Mouse (Mus musculus): ENCODE results near the gene Klk1b1.

The Klk1b1 gene

DNA sequence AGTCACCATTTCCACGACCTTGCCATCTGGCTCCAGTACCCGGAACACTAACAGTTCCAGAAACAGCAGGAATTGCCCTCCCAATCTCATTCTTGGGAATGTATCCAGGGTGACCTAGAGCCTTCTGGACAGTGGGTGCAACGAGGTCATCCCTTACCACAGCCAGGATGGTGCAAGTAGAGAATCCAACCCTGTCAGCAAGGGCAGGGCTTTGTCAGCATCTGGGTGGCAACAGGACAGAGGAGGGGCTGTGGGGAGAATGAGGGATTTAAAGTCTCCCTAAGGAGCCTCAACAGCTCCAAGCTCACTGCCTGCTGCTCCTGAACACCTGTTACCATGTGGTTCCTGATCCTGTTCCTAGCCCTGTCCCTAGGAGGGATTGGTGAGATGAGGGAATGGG, at the start of gene Klk1b1:
Klk1b1 (plus strand) TSS at position 301 of the 400 bp plus-strand sequence.
- WGBS = 65% methylated on average over 3 of the region's 3 CpGs

DNA sequence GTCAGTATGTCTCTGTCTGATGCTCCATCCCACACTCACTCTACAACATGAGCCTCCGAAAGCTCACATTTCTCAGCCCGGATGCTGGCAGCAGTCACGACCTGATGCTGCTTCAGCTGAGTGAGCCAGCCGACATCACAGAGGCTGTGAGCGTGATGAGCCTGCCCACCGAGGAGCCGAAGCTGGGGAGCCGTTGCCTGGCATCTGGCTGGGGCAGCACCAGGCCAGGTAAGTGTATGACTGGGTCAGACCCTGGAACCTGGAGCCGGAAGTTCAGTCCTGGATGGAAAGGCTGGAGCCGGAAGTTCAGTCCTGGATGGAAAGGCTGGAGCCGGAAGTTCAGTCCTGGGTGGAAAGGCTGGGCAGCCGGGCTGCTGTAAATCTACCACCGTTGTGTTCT, 48.1 kb upstream of the Klk1b1 start:
- WGBS = 80% methylated on average over 13 of the region's 13 CpGs

DNA sequence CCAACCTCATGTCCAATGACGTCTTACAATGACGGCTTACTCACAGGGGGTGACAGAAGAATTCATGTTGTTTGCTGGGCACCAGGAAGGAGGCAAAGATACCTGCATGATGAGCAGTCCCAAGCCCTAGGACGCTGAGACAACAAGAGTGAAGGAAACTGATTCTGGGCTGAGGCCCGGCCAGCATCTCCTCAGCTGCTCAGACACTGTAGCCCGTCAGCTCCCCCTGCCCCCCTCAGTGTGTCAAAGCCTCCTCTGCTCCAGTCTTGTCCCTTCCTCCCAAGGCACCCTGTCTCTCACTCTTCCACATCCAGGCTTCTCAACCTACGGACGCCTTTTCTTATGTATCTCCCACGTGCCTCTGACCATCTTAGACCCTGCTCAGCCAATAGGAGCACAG, 47.7 kb upstream of the Klk1b1 start:
- 65% methylated on average over 8 of the region's 8 CpGs for WGBS

DNA sequence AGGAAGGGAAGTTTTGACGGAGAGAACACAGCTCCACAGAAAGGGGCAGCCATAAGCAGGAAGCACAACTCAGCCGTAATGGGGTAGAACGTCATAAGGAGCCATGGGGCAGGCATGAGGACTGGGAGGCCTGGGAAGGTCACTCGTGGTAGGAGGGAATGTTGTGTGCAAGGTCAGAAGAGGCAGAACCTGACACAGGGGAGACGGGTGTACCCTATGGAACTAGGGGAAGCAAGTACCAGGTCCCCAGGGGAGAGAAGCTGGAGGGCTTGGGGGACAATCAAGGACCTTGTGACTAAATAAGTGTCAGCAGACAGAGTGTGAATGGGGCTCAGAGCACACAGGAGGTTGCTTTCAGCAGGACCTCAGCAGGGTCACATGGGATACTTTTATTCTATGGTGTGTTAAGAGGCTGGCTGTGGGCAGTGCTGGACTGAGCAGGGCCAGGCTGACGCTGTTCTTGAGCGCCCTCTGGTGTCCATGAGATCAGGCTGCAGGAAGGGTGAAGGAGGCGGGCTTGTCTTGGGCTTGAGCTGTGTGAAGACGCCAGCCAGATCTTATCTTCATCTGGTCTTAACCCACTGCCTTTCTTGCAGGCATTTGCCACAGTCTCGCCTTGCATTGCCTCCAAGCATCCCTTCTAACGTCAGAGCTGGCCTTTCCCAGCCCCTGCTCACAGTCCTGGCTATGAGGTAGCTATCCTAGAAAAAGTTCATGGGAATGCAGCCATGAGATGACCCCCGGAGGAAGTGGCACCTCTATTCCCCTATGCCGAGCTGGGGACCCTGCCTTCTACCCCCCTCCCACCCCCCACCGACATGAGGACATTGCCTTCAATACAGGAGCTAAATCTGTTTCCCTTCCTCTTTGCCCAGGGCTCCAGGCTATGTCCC, 46.7 kb upstream of the Klk1b1 start:
- WGBS = 29% methylated on average over 14 of the region's 14 CpGs

DNA sequence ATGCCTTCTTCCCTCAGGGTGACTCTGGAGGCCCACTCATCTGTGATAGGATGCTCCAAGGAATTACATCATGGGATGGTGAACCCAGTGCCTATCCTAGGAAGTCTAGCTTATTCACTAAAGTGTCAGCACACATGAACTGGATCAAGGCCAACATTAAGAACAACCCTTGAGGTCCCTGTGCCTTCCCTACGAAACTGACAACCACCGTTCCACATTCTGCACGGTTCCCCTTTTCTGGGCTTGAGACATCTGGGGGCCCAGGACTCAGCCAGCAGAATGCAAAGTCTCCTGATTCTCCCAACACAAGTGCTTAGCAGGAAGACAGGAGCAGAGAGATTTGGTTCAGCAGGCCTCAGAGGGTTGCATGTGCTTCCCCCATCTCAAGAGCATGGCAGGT, 46.0 kb upstream of the Klk1b1 start:
- WGBS = 85% methylated on average over 3 of the region's 3 CpGs

DNA sequence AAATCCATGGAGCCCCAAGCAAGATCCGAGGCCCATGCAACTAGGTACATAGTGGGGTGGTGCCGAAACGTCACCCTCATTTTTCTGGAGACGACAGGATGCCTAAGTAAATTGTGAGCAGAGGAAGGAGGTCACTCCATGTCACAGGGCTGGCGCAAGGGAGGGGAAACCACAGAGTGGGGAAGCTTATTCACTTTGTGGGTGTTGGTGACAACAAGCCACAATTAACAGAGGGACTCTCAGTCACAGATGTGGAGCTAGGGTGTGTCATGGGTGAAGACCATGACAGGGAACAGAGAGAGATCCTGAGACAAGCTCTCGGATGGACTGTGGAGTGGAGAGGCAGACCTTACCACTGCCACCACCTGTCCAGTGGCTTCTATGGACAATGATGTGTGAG, 45.5 kb upstream of the Klk1b1 start:
- 84% methylated on average over 6 of the region's 6 CpGs for WGBS

DNA sequence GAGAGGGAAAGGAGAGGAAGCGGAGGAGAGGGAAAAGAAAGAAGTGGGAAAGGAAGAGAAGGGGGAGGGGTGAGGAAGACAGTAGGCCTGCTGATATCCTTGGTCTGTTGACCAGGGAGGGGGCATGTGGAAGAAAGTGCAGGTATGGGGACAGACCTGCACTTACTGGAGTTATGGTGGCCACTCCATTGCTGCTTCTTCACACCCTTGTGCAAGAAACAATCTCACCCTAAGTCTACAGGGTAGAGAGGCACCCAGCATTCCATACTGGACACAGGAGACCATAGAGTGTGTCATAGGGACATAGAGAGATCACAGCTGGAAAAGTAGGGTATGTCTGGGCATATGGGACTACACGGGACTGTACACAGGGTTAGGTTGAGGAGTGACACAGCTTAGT, 44.6 kb upstream of the Klk1b1 start:
- 88% methylated on average over 2 of the region's 2 CpGs for WGBS

DNA sequence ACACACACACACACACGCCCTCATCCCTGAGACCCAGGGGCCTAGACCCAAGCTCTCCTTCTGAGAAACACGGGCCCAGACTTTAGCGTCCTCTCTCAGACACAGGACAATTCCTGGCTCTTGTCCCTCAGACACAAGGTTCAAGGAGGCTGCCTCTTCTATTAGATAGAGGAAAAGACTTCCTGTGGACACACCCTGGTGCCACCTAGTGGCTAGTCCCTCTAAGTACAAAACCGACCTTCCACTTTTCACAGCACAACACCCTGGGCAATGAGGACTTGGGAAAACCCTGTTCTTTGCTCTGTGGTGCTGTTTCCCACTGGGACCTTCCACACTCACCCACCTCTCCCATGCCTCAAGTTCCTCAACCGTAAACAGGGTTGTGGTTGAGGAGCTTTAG, 40.6 kb upstream of the Klk1b1 start:
- WGBS = 79% methylated on average over 5 of the region's 5 CpGs

DNA sequence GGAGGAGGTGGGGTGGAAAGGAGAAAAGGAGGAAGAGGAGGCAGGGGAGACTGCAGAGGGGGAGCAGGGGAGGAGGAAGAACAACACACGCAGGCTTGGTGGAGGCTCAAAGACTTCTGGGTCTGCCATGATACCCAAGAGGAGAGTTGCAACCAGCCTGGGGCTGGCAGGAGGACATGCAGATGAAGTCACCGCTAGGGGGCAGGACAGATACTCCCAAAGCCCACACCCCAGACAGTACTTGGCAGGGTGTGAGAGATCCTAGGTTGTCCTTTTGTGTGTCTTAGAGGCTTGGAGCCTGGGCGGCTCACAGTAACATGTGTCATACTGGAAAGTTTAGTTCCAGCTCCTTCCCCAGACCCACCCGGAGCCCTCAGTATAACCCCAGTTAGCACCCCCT, 38.0 kb upstream of the Klk1b1 start:
- WGBS = 46% methylated on average over 4 of the region's 4 CpGs

DNA sequence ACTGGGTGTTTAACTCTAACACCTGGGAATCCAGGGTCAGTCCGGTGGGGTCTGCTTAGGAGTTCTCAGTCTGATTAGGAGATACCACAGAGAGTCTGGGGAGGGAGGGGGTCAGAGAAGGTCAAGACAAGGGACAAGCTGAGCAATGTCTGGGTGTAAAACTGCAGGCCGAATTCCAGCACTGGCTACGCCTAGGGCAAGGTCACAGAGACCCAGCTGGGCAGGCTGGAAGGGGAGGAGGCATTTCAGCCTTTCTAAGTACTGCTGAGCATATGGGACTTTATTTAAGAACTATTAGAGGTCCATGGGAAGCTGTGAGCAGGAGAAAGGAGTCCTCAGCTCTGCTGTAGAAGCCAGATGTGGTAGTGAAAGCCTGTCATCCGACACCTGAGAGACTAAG, 34.2 kb upstream of the Klk1b1 start:
- WGBS = 72% methylated on average over 4 of the region's 4 CpGs

DNA sequence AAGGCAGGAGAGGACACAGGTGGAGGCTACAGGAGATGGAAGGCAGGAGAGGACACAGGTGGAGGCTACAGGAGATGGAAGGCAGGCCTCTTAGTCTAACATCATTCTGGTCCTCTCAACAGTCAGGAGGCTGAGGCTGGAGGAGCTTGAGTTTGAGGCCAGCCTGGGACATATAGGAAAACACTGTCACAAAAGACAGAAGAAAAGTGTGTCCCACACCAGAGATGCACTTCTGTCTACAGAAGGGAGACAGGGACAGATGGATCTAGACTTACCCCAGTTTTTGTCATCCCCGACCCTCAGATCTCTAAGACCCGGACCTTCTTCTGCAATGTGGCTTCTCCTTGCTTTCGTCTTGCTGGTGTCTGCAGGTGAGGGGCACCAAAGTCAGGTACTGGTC, 33.1 kb upstream of the Klk1b1 start, which contains the start of gene Klk15:
Klk15 (plus strand) TSS at position 301 of the 400 bp plus-strand sequence.
- 95% methylated on average over 3 of the region's 3 CpGs for WGBS

DNA sequence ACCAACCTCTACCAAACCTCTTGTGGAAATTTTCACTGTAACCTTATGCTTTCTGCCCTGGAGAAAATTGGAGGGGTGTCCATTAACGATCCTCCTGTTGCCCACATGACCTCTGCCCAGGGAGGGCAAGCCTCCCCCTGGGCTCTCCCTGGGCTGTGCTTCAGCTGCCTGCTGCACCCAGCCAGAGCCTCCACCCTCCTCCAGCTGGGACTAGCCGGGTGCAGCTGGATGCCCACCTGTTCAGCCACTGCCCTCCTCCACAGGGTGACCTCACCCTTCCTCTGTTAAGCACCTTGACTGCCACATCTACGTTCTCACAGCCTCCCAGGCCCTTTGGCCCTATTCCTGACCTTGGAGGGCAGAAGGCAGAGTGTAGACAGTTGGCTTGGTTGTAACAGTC, 31.8 kb upstream of the Klk1b1 start:
- 72% methylated on average over 3 of the region's 3 CpGs for WGBS

DNA sequence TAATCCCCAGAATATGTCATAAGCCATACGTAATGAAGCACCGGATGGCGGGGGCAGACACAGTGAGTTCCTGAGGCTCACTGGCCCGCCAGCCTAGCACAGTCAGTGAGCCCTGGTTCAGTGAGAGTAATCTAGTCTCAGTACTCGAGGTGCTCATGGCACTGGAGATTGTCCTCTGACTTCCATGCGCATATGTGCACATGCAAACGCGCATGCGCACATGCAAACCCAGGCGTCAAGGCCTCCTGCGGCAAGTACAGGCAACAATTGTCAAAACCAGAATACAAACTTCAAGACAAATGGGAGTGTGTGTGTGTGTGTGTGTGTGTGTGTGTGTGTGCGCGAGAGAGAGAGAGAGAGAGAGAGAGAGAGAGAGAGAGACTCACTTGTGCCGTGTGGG, 30.0 kb upstream of the Klk1b1 start:
- 88% methylated on average over 14 of the region's 14 CpGs for WGBS

DNA sequence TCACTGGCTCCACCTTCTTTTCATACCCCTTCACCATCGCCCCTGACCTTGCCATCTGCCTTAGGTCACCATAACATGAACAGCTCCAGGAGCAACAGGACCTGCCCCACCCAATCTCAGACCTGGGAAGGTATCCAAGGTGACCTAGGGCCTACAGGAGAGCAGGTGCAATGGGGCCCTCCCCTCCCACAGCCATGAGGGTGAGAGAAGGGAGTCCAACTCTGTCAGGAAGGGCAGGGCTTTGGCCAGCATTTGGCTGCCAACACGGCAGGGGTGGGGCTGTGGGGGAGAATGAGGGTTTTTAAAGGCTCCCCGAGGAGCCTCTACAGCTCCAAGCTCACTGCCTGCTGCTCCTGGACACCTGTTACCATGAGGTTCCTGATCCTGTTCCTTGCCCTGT, 24.3 kb upstream of the Klk1b1 start:
- WGBS = 69% methylated on average over 3 of the region's 3 CpGs

DNA sequence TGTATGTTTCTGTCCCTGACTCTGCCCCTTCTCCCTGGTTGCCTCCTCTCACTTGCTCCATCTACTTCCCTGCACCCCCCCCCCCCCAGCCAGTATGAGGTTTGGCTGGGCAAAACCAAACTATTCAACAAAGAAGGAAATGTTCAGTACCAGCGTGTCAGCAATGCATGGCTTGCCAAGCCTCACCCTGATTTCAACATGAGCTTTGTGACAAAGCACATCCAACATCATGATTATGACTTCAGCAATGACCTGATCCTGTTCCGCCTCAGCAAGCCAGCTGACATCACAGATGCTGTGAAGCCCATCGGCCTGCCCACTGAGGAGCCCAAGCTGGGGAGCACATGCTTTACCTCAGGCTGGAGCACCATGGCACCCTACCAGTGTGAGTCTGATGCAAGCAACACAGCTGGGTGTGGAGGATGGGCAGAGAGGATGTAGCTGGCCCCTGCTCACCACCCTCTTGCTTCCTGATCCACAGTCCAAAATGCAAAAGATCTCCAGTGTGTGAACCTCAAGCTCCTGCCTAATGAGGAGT, 21.8 kb upstream of the Klk1b1 start:
- WGBS = 79% methylated on average over 3 of the region's 3 CpGs

DNA sequence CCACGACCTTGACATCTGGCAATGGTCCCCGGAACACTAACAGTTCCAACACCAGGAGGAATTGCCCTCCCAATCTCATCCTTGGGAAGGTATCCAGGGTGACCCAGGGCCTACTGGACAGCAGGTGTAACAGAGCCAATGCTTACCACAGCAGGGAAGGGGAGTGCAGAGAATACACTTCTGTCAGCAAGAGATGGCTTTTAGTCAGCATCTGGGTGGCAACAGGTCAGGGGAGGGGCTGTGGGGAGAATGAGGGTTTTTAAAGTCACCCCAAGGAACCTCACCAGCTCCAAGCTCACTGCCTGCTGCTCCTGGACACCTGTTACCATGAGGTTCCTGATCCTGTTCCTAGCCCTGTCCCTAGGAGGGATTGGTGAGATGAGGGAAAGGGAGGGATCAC, 16.2 kb upstream of the Klk1b1 start, which contains the start of gene Klk1b8:
Klk1b8 (plus strand) TSS at position 301 of the 400 bp plus-strand sequence.
- 81% methylated on average over 2 of the region's 2 CpGs for whole genome bisulfite sequencing

DNA sequence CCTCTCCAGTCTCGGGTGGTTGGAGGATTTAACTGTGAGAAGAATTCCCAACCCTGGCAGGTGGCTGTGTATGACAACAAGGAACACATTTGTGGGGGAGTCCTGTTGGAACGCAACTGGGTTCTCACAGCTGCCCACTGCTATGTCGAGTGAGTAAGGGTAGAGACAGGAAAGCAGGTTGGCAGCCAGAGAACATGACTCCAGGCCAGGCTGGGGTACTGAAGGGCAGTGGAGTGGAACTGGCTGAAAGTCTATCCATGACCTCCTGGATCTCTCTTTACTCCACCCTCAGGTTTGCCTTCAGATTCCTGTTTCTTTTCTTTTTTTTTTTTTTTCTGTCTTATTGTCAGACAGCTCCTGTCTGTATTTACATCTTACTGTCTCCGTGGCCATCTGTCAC, 13.8 kb upstream of the Klk1b1 start:
- 51% methylated on average over 4 of the region's 4 CpGs for WGBS

DNA sequence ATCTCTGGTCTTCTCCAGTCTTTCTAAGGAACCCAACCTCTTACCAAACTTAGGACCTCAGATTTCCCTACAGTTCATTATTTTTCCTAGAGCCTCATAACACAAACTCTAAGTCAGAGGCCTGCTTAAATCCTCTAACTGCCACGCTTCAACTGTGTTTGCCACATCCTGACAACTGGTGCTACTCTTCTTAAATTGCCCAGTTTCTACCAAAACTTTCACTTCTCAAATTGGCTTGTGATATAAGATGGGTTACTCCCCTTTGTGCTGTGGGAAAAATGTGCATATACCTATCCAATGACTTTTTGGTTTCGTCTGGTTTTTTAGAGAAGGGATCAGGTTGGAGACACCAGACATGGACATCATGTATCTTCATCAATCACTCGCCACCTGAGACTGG, 507 bp downstream of the Klk1b1 start:
- WGBS = 85% methylated on average over 3 of the region's 3 CpGs

DNA sequence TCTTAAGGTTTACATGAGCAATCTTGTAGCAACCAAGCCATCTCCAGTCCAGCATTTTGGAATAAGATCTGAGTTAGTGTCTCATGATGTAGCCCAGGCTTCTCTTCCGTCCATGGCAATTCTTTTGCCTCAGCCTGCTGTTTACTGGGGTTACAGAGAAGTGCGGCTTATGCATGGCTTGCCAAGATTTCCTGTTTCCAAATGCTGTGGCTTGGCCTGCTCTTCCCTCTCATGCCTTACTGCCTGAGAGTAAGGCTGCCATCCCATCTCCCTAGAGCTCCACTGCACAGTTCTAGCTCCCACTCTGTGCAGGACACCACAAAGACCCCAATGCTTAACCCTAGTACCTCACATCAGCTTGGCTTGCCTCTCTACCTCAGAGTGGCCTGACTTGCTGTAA, 1.1 kb downstream of the Klk1b1 start:
- WGBS = 83% methylated on average over 2 of the region's 2 CpGs

DNA sequence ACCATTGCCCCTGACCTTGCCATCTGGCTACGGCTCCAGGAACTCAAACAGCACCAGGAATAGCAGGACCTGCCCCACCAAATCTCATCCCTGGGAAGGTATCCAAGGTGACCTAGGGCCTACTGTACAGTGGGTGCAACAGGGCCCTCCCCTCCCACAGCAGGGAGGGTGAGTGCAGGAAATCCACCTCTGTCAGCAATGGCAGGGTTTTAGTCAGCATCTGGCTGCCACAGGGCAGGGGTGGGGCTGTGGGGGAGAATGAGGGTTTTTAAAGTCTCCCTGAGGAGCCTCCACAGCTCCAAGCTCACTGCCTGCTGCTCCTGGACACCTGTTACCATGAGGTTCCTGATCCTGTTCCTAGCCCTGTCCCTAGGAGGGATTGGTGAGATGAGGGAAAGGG, 9.2 kb downstream of the Klk1b1 start, which contains the start of gene Klk1b9:
Klk1b9 (plus strand) TSS at position 301 of the 400 bp plus-strand sequence.
- WGBS = 75% methylated on average over 1 of the region's 1 CpGs

DNA sequence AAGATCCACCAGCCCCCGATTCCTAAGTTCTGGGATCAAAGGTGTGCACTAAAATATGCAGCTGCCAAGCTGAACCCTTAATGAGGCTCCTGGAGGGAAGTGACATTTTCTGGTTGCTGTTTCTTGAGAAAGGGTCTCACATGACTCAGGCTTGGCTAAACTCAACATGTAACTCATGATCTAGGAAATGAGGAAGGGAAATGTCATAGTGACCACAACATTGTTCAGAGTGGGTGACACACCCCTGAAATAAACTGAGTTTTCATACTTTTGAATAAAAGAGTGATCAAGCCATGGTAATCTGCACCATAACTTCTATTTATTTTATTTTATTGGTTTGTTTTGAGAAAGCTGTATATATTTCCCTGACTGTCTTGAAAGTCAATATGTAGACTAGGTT, 28.3 kb downstream of the Klk1b1 start:
- WGBS = 59% methylated on average over 1 of the region's 1 CpGs

DNA sequence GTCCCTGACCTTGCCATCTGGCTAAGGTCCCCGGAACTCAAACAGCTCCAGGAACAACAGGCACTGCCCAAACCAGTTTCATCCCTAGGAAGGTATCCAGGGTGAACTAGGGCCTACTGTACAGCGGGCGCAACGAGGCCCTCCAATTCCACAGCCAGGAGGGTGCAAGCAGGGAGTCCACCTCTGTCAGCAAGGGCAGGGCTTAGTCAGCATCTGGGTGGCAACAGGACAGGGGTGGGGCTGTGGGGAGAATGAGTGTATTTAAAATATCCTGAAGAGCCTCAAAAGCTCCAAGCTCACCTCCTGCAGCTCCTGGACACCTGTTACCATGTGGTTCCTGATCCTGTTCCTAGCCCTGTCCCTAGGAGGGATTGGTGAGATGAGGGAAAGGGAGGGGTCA, 29.0 kb downstream of the Klk1b1 start, which contains the start of gene Klk1b11:
Klk1b11 (plus strand) TSS at position 301 of the 400 bp plus-strand sequence.
- WGBS = 84% methylated on average over 4 of the region's 4 CpGs

DNA sequence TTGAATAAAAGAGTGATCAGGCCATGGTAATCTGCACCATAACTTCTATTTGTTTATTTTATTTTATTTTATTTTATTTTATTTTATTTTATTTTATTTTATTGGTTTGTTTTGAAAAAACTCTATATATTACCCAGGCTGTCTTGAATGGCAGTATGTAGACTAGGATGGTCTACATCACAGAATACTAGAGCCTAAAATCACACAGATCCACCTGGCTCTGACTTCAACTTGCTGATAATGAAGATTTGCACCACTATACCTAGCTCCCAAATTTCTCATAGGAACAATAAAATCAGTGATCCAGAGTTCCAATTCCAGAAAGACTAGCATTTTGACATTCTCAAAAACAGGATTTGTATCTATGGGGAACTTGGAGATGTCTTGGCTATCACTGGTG, 45.3 kb downstream of the Klk1b1 start, which contains the start of gene Klk1b26:
Klk1b26 (plus strand) TSS at position 301 of the 400 bp plus-strand sequence.

All from cerebral cortex, adult 2 months (tissue).